Mouse (Mus musculus) sigmoid colon, adult 10 weeks (tissue): ENCODE data around the gene Olfr92. TPM values are rescaled to one million over a fixed set of nuclear protein-coding genes. Genes with fewer than 3 reads are reported as not detected.

Source experiments
- polyA plus RNA-seq: library from polyadenylated mRNA; stranded (reverse); fragments of 350-450 nt; fragmentation: Illumina TruSeq; extraction: RNeasy Lipid Tissue Mini Kit (QIAGEN cat#74804); gene quantifications from one replicate; pipeline ENCODE4 v1.2.3, GENCODE M21; 2014; ENCODE audit warnings: low read depth, low replicate concordance

Gene Olfr92
- not detected for polyA plus RNA-seq

DNA sequence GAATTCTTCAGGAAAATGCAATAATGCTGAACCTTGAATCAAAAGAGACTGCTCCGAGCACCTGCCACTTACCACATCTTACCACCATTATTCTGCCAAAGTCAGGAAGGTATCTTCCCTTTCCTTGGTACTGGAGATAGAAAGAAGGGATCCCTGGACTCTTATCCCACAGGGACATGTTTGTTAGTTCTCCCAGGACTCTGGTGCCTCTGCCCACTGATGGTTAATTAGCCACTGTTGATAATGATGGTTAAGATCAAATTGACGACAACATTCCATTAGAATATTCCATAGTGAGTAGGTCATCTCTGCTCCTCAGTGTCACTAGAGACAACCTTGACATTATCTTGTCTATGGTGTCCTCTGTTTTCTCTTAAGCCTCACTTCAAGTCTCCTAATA lies at the start of gene Olfr92:
Olfr92 (minus strand) TSS at position 101 of the 400 bp plus-strand sequence.

GRCm38 (mm10) chr17:37161394-37161793 lies 41.5 kb upstream of the Olfr92 start, which contains the start of gene Olfr93:
Gene Olfr93 (minus strand): TSS chr17:37161494.

GRCm38 (mm10) chr17:37098178-37098577 lies 21.7 kb downstream of the Olfr92 start, which contains the start of gene Olfr91:
Gene Olfr91 (minus strand): TSS chr17:37098278.

GRCm38 (mm10) chr17:37088399-37088798 lies 31.5 kb downstream of the Olfr92 start, which contains the start of gene Olfr90:
Gene Olfr90 (minus strand): TSS chr17:37088499.

Other genes with a start within 250 kb of the Olfr92 start
- gene Trim40, start 230.0 kb downstream of the Olfr92 start, polyA plus RNA-seq: 29.1 TPM
- 77.1 TPM for gene Trim31, start 222.0 kb downstream of the Olfr92 start, polyA plus RNA-seq
- 7.3 TPM for gene Rnf39, start 177.2 kb downstream of the Olfr92 start, polyA plus RNA-seq
- 9.2 TPM for gene Ppp1r11, start 168.3 kb downstream of the Olfr92 start, polyA plus RNA-seq
- gene Znrd1, start 161.5 kb downstream of the Olfr92 start, polyA plus RNA-seq: 19.7 TPM
- 22.8 TPM for gene Znrd1as, start 161.5 kb downstream of the Olfr92 start, polyA plus RNA-seq
- gene 2410137M14Rik, start 138.9 kb downstream of the Olfr92 start, polyA plus RNA-seq: not detected
- 0.28 TPM for gene H2-M5, start 130.6 kb downstream of the Olfr92 start, polyA plus RNA-seq
- 5.1 TPM for gene Zfp57, start 118.9 kb downstream of the Olfr92 start, polyA plus RNA-seq
- gene Mog, start 96.7 kb downstream of the Olfr92 start, polyA plus RNA-seq: not detected
- gene Gabbr1, start 74.1 kb downstream of the Olfr92 start, polyA plus RNA-seq: 42.1 TPM
- gene Olfr90, start 31.6 kb downstream of the Olfr92 start, polyA plus RNA-seq: not detected
- gene Olfr91, start 21.8 kb downstream of the Olfr92 start, polyA plus RNA-seq: not detected
- not detected for gene Olfr93, start 41.4 kb upstream of the Olfr92 start, polyA plus RNA-seq
- gene Ubd, start 73.8 kb upstream of the Olfr92 start, polyA plus RNA-seq: 12.9 TPM
- not detected for gene Olfr94, start 80.9 kb upstream of the Olfr92 start, polyA plus RNA-seq
- not detected for gene Olfr95, start 93.0 kb upstream of the Olfr92 start, polyA plus RNA-seq
- gene Olfr96, start 100.1 kb upstream of the Olfr92 start, polyA plus RNA-seq: not detected
- not detected for gene Olfr97, start 117.2 kb upstream of the Olfr92 start, polyA plus RNA-seq
- gene Olfr98, start 143.7 kb upstream of the Olfr92 start, polyA plus RNA-seq: not detected
- 3.1 TPM for gene H2-M3, start 150.1 kb upstream of the Olfr92 start, polyA plus RNA-seq
- gene Olfr99, start 163.4 kb upstream of the Olfr92 start, polyA plus RNA-seq: not detected
- gene Olfr101, start 184.2 kb upstream of the Olfr92 start, polyA plus RNA-seq: not detected
- gene Olfr102, start 197.0 kb upstream of the Olfr92 start, polyA plus RNA-seq: not detected
- gene Olfr103, start 219.6 kb upstream of the Olfr92 start, polyA plus RNA-seq: not detected
- not detected for gene Olfr104-ps, start 239.5 kb upstream of the Olfr92 start, polyA plus RNA-seq